18 mouse cellular contexts compared by ENCODE assay signal in genomic region chr5:31591122-31591521, GRCm38 (mm10). TPM values are rescaled to one million over a fixed set of nuclear protein-coding genes. Genes with fewer than 3 reads are reported as not detected.
DNase-seq lines count a peak whose midpoint lies in the region; ATAC-seq lines count a peak whose summit lies in the region.
"Had no signal": no experiment of that assay in that cellular context is flagged by ENCODE, and none has a peak within 500 bp of the region (broad histone marks: within the 10 kb centered on the region; RNA-seq: fewer than 3 reads in every experiment).

No protein-coding gene starts in this region.

- no peak overlapping the region for H3K4me2 ChIP-seq in midbrain, embryonic 11.5 days
- H3K4me2 ChIP-seq: embryonic facial prominence, embryonic 12.5 days; forebrain, embryonic 13.5 days; forebrain, embryonic 15.5 days had no signal

- no peak overlapping the region for H3K4me3 ChIP-seq in midbrain, embryonic 11.5 days (ENCODE audit: low read depth, low read length)
- H3K4me3 ChIP-seq: embryonic facial prominence, embryonic 10.5 days; embryonic facial prominence, embryonic 12.5 days; forebrain, embryonic 13.5 days; forebrain, embryonic 15.5 days had no signal

- no peak for ATAC-seq in midbrain, embryonic 11.5 days (ENCODE audit: low FRiP score)
- ATAC-seq: forebrain, embryonic 13.5 days; forebrain, embryonic 15.5 days had no signal

- 92% methylated on average over 7 of the region's 7 CpGs for WGBS in midbrain, embryonic 11.5 days

- no peak overlapping the region for H3K27ac ChIP-seq in midbrain, embryonic 11.5 days (ENCODE audit: low read depth, low read length)
- H3K27ac ChIP-seq: embryonic facial prominence, embryonic 10.5 days; embryonic facial prominence, embryonic 12.5 days; forebrain, embryonic 13.5 days; forebrain, embryonic 15.5 days had no signal

- peak; percentile 28 to 70 for DNase-seq in frontal cortex, adult 2 months (ENCODE audit: extremely low spot score in 1 of 2, low spot score in 1 of 2)
- no peak for DNase-seq in frontal cortex, postnatal 25 days (ENCODE audit: low spot score in 2 of 2)
- peak; percentile 41 for DNase-seq in right cerebral cortex, adult 18-20 months
- no peak for DNase-seq in right cerebral cortex, adult 2 months (ENCODE audit: low spot score in 2 of 2)
- DNase-seq in telencephalon, adult 2 months (ENCODE audit: low read depth, low spot score) = peak; percentile 84
- DNase-seq in midbrain, embryonic 11.5 days (ENCODE audit: low spot score, missing footprints) = no peak
- DNase-seq: adrenal gland, adult 2 months; adrenal gland, postnatal 10 days; adrenal gland, postnatal 25 days; cerebellum, adult 11-12 months; cerebellum, adult 2 months; cerebellum, adult 9-10 months; cerebellum, postnatal 10 days; cerebellum, postnatal 25 days had no signal

- H3K4me1 ChIP-seq in midbrain, embryonic 11.5 days (ENCODE audit: control insufficient read depth, insufficient read depth, low read length) = no peaks in the 10 kb centered on the region; the same call in 1 of the 2 replicates
- H3K4me1 ChIP-seq: embryonic facial prominence, embryonic 12.5 days; forebrain, embryonic 13.5 days had no signal

- no peaks in the 10 kb centered on the region for H3K9me3 ChIP-seq in midbrain, embryonic 11.5 days (ENCODE audit: control insufficient read depth, low read length)
- H3K9me3 ChIP-seq: embryonic facial prominence, embryonic 10.5 days; embryonic facial prominence, embryonic 12.5 days; forebrain, embryonic 13.5 days; forebrain, embryonic 15.5 days had no signal

- H3K9ac ChIP-seq in midbrain, embryonic 11.5 days (ENCODE audit: low read length) = no peak overlapping the region
- H3K9ac ChIP-seq: embryonic facial prominence, embryonic 12.5 days; forebrain, embryonic 13.5 days; forebrain, embryonic 15.5 days had no signal

- no peaks in the 10 kb centered on the region for H3K27me3 ChIP-seq in midbrain, embryonic 11.5 days (ENCODE audit: control insufficient read depth, insufficient read depth, low read length)
- H3K27me3 ChIP-seq: embryonic facial prominence, embryonic 12.5 days; forebrain, embryonic 13.5 days; forebrain, embryonic 15.5 days had no signal

- no peaks in the 10 kb centered on the region for H3K36me3 ChIP-seq in midbrain, embryonic 11.5 days (ENCODE audit: control insufficient read depth, insufficient read depth, low read length)
- H3K36me3 ChIP-seq: embryonic facial prominence, embryonic 10.5 days; embryonic facial prominence, embryonic 12.5 days; forebrain, embryonic 15.5 days had no signal

RNA-seq across cellular contexts. Expression of gene Mrpl33, which starts 5.6 kb away (rescaled TPM):
- polyA plus RNA-seq in frontal cortex, adult 2 months (2012; rRNA removed) = 97.5 and 98.3 TPM in 2 replicates
- polyA plus RNA-seq in midbrain, embryonic 11.5 days (2014; fragmentation: Nextera tagmentation; extraction: Ambion mirVana) = 221 and 233 TPM in 2 replicates

Comparison
In these comparisons a context has a peak if more than half of its experiments do, and no peak if none do; other contexts are left out.
1. DNase-seq: peak in frontal cortex, adult 2 months (2 of 2), right cerebral cortex, adult 18-20 months (single experiment) and telencephalon, adult 2 months (single experiment); none in frontal cortex, postnatal 25 days (0 of 2), right cerebral cortex, adult 2 months (0 of 2) and midbrain, embryonic 11.5 days (single experiment).